Mouse (Mus musculus) cortical plate, adult 2 months (tissue): ENCODE measurements around the gene Iqsec1.

ENCODE experiments used
- CTCF ChIP-seq: fragments of 200-500 bp; IDR thresholded peaks from 2 replicates; pipeline ENCODE4 v1.5.1; 2011; ENCODE audit warnings: mild to moderate bottlenecking, control low read depth, low read length; ENCODE audit not compliant: insufficient read depth; ENCODE audit errors: extremely low read depth
- POLR2A ChIP-seq: fragments of 200-500 bp; IDR thresholded peaks from 2 replicates; pipeline ENCODE4 v1.6.1; 2011; ENCODE audit warnings: mild to moderate bottlenecking, low read length, control low read depth; ENCODE audit not compliant: insufficient read depth; ENCODE audit errors: extremely low read depth

- TF ChIP-seq CTCF (no peak), POLR2A (no peak)
These were observed 68.7 kb downstream of the Iqsec1 start for GRCm38 (mm10) chr6:90919636-90920420.
